Mouse (Mus musculus) ES-Bruce4 (cell line): Measurements from ENCODE around the gene Pacrg. TPM values are rescaled to one million over a fixed set of nuclear protein-coding genes. Genes with fewer than 3 reads are reported as not detected.

Experiments
- H3K27ac ChIP-seq: 2 replicates; pipeline ENCODE4 v1.5.1; 2012; ENCODE audit warnings: low read length, inconsistent platforms; ENCODE audit not compliant: insufficient read depth
- H3K27me3 ChIP-seq: 2 replicates; pipeline ENCODE4 v1.6.1; 2012; ENCODE audit warnings: mild to moderate bottlenecking, low read length, inconsistent platforms; ENCODE audit not compliant: control insufficient read depth, poor library complexity, insufficient read depth, severe bottlenecking
- H3K36me3 ChIP-seq: 2 replicates; pipeline ENCODE4 v1.6.1; 2012; ENCODE audit warnings: inconsistent platforms, mild to moderate bottlenecking, low read length, moderate library complexity; ENCODE audit not compliant: control insufficient read depth, poor library complexity, insufficient read depth, severe bottlenecking
- H3K4me1 ChIP-seq: one replicate; pipeline ENCODE4 v1.8.1; 2011; ENCODE audit warnings: low read length; ENCODE audit not compliant: control insufficient read depth, insufficient read depth
- H3K4me3 ChIP-seq: 2 replicates; pipeline ENCODE4 v1.5.1; 2011; ENCODE audit warnings: low read depth, mild to moderate bottlenecking, low read length
- H3K9ac ChIP-seq: 2 replicates; pipeline ENCODE4 v1.6.1; 2012; ENCODE audit warnings: low read depth, mild to moderate bottlenecking, inconsistent platforms; ENCODE audit not compliant: poor library complexity, severe bottlenecking
- H3K9me3 ChIP-seq: replicated peaks from 2 replicates; pipeline ENCODE4 v1.6.1; 2012; ENCODE audit warnings: mild to moderate bottlenecking, low read length, inconsistent platforms; ENCODE audit not compliant: control insufficient read depth, poor library complexity, insufficient read depth, severe bottlenecking
- CTCF ChIP-seq: IDR thresholded peaks from one replicate; pipeline ENCODE4 v1.8.1; 2011; ENCODE audit warnings: low read depth, low read length
- EP300 ChIP-seq: IDR thresholded peaks from 2 replicates; pipeline ENCODE4 v1.6.1; 2011; ENCODE audit warnings: low read depth, low read length; ENCODE audit not compliant: insufficient read depth
- POLR2A ChIP-seq: IDR thresholded peaks from one replicate; pipeline ENCODE4 v1.8.1; 2011; ENCODE audit warnings: low read length; ENCODE audit not compliant: insufficient read depth
- polyA plus RNA-seq: library from polyadenylated mRNA; stranded (reverse); fragments of >200 nt; gene quantifications from 2 replicates; pipeline ENCODE4 v1.2.4, GENCODE M21; 2011; ENCODE audit warnings: low read depth; ENCODE audit not compliant: missing spikeins, insufficient read depth, insufficient read length

Gene Pacrg
- polyA plus RNA-seq, 1 experiment = 0.54 TPM

DNA sequence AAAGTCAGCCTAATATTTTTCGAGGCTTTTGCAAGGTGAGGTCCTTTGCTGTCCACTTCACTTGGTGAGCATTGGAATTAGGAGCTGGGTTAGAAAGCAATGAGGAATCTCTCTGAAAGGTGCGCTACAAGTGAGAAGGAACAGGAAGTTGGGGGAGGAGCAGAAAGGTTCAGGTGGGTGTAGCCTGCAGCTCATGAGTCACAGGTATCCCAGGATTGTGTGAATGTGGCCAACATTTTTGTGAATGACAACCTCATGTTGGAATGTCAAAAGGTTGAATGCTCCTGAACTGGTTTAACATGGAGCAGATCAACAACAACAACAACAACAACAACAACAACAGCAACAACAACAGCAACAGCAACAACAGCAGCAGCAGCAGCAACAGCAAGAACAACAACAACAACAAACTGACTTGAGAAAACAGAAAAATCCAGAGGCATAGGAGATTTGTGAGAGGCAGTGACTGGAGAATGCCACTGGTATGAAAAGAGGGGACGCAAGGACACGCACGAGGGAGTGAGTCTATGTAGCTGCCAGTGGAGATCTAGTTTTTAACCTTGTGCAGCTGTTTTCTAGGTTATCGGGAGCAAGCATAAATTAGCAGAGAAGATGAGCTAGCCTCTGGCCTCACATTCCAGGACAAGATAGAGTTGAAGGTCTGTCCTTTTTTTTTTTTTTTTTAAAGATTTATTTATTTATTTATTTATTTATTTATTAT is 341.0 kb downstream of the Pacrg start:
- no peak overlapping the region for H3K4me3 ChIP-seq
- no peaks in the 10 kb centered on the region for H3K36me3 ChIP-seq
- TF ChIP-seq EP300 (no peak), CTCF (no peak), POLR2A (no peak)
- H3K4me1 ChIP-seq = peaks cover 11% of the 10 kb centered on the region
- no peaks in the 10 kb centered on the region for H3K9me3 ChIP-seq
- H3K27me3 ChIP-seq = no peaks in the 10 kb centered on the region
- no peak overlapping the region for H3K27ac ChIP-seq
- H3K9ac ChIP-seq = no peak overlapping the region

- H3K9me3 ChIP-seq = no peaks in the 10 kb centered on the region
- no peaks in the 10 kb centered on the region for H3K27me3 ChIP-seq
- H3K4me3 ChIP-seq = no peak overlapping the region
- TF ChIP-seq POLR2A (no peak), EP300 (no peak), CTCF (no peak)
- no peaks in the 10 kb centered on the region for H3K36me3 ChIP-seq
- no peak overlapping the region for H3K9ac ChIP-seq
- peaks cover 11% of the 10 kb centered on the region for H3K4me1 ChIP-seq
- no peak overlapping the region for H3K27ac ChIP-seq
These were observed 342.2 kb downstream of the Pacrg start for GRCm38 (mm10) chr17:10497781-10498420.

GRCm38 (mm10) chr17:10496066-10496465 is 344.0 kb downstream of the Pacrg start:
- Histone ChIP-seq H3K9me3 (no peaks in the 10 kb centered on the region), H3K27me3 (no peaks in the 10 kb centered on the region), H3K27ac (no peak overlapping the region), H3K36me3 (no peaks in the 10 kb centered on the region), H3K4me1 (peaks cover 5% of the 10 kb centered on the region), H3K4me3 (no peak overlapping the region), H3K9ac (no peak overlapping the region)
- TF ChIP-seq EP300 (no peak), POLR2A (no peak), CTCF (no peak)

GRCm38 (mm10) chr17:10495588-10495987 is 344.5 kb downstream of the Pacrg start:
- Histone ChIP-seq H3K4me1 (peaks cover 5% of the 10 kb centered on the region), H3K27ac (no peak overlapping the region), H3K36me3 (no peaks in the 10 kb centered on the region), H3K4me3 (no peak overlapping the region), H3K9ac (no peak overlapping the region), H3K27me3 (no peaks in the 10 kb centered on the region), H3K9me3 (no peaks in the 10 kb centered on the region)
- no peak for TF ChIP-seq EP300

GRCm38 (mm10) chr17:10493124-10493523 is 347.0 kb downstream of the Pacrg start:
- H3K9me3 ChIP-seq = no peaks in the 10 kb centered on the region
- no peak overlapping the region for H3K9ac ChIP-seq
- no peaks in the 10 kb centered on the region for H3K36me3 ChIP-seq
- no peak overlapping the region for H3K4me3 ChIP-seq
- TF ChIP-seq POLR2A (no peak), EP300 (no peak), CTCF (peak; percentile 61)
- no peak overlapping the region for H3K27ac ChIP-seq
- H3K4me1 ChIP-seq = peaks cover 2% of the 10 kb centered on the region
- H3K27me3 ChIP-seq = no peaks in the 10 kb centered on the region
